Mouse (Mus musculus) embryonic facial prominence, embryonic 13.5 days (tissue): ENCODE measurements at regions not wholly inside any gene's neighbourhood (a gene's known extent, or its start where the extent isn't known, plus 50 kb on each side); places are given as distances from the start of the nearest gene placed in this dataset.

Source experiments
- ATAC-seq: fragments of 200-750 bp; cut with Nextera tagmentation; 2 replicates; pipeline ENCODE4 v1.8.0; 2017; ENCODE audit warnings: low read depth; ENCODE audit not compliant: insufficient number of reproducible peaks, insufficient read depth, low FRiP score, low TSS enrichment
- H3K27ac ChIP-seq: fragments of 300-500 bp; sonication (generic); 2 replicates; pipeline ENCODE4 v1.5.1; 2015; ENCODE audit warnings: moderate library complexity, mild to moderate bottlenecking, inconsistent platforms
- H3K27me3 ChIP-seq: fragments of 300-500 bp; sonication (generic); 2 replicates; pipeline ENCODE4 v1.6.1; 2015; ENCODE audit warnings: mild to moderate bottlenecking, inconsistent platforms
- H3K36me3 ChIP-seq: fragments of 300-500 bp; sonication (generic); 2 replicates; pipeline ENCODE4 v1.6.1; 2015; ENCODE audit warnings: mild to moderate bottlenecking, inconsistent platforms
- H3K4me1 ChIP-seq: fragments of 300-500 bp; sonication (generic); 2 replicates; pipeline ENCODE4 v1.6.1; 2015; ENCODE audit warnings: inconsistent platforms
- H3K4me2 ChIP-seq: fragments of 300-500 bp; sonication (generic); 2 replicates; pipeline ENCODE4 v1.6.1; 2015; ENCODE audit warnings: moderate library complexity, mild to moderate bottlenecking, inconsistent platforms
- H3K4me3 ChIP-seq: fragments of 300-500 bp; sonication (generic); 2 replicates; pipeline ENCODE4 v1.5.1; 2015; ENCODE audit warnings: mild to moderate bottlenecking, inconsistent platforms
- H3K9ac ChIP-seq: fragments of 300-500 bp; sonication (generic); 2 replicates; pipeline ENCODE4 v1.6.1; 2015; ENCODE audit warnings: mild to moderate bottlenecking, inconsistent platforms
- H3K9me3 ChIP-seq: fragments of 300-500 bp; sonication (generic); 2 replicates; pipeline ENCODE4 v1.6.1; 2016; ENCODE audit warnings: inconsistent platforms
- WGBS: fragments of 180-500 bp; shearing (Covaris S2); methylation state at CpG from one replicate; pipeline ENCODE4 v1.1.7; 2015; ENCODE audit warnings: mixed read lengths; 5-methylcytosine and 5-hydroxymethylcytosine counted together

GRCm38 (mm10) chr2:92524346-92524905 lies 64.1 kb upstream of the Slc35c1 start:
- Histone ChIP-seq H3K4me1 (peaks cover 4% of the 10 kb centered on the region; the same call in 1 of the 2 replicates), H3K27me3 (no peaks in the 10 kb centered on the region), H3K4me3 (no peak overlapping the region), H3K9ac (no peak overlapping the region), H3K9me3 (no peaks in the 10 kb centered on the region), H3K36me3 (no peaks in the 10 kb centered on the region), H3K27ac (no peak overlapping the region), H3K4me2 (no peak overlapping the region)
- WGBS, result 90% methylated on average over 9 of the region's 9 CpGs
- no peak for ATAC-seq

DNA sequence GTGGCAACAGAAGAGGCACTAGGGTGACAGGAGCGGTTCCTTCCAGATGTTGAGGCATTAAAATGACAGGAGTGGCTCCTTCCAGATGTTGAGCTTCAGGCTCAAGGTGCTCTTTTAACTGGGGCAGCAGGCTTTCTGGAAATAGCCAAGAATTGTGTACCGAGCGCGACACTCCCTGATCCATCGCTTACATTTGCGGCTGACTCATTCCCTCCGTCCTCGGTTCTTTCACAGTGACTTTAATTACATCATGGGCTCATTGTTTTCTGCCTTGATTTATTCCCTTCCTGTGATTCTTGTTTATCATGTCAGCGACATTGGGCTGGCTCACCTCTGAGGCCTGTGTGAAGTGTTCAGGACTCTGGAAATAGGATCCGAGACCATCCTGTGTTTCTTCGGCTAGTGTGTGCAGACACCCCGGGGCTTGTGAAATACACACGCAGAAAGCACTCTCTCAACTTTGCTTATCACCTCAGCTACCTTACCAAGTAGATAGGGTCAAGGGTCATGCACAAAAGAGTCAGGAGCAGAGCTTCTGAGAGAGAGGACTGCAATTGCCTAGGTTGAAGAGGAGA lies 63.1 kb upstream of the Slc35c1 start:
- Histone ChIP-seq H3K9ac (no peak overlapping the region), H3K9me3 (no peaks in the 10 kb centered on the region), H3K27me3 (no peaks in the 10 kb centered on the region), H3K27ac (no peak overlapping the region), H3K4me2 (no peak overlapping the region), H3K4me3 (no peak overlapping the region), H3K4me1 (no peaks in the 10 kb centered on the region), H3K36me3 (no peaks in the 10 kb centered on the region)
- 83% methylated on average over 13 of the region's 13 CpGs for WGBS
- no peak for ATAC-seq

DNA sequence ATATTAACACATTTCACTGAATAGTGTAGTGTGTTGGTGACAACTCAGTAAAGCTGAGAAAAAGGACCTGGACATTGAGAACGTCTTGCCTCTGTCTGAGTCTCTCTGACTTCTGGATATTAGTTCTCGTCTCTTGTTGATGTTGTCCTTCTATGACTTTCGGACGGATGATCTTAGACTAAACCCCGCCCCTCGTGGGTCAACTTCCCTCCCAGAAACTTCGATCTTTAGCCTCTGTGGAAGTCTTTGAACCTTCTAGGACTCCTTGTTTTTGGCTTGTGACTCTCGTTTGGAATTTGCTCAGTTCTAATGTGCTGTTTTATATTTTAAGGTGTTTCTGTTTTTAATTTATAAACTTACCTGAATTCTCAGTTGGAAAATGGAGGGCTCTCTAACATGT lies 61.2 kb upstream of the Slc35c1 start:
- H3K27ac ChIP-seq, result no peak overlapping the region
- H3K4me3 ChIP-seq, result no peak overlapping the region
- ATAC-seq, result no peak
- no peaks in the 10 kb centered on the region for H3K36me3 ChIP-seq
- peaks cover 4% of the 10 kb centered on the region; the same call in 1 of the 2 replicates for H3K4me1 ChIP-seq
- no peaks in the 10 kb centered on the region for H3K9me3 ChIP-seq
- no peak overlapping the region for H3K4me2 ChIP-seq
- no peaks in the 10 kb centered on the region for H3K27me3 ChIP-seq
- no peak overlapping the region for H3K9ac ChIP-seq
- 71% methylated on average over 8 of the region's 8 CpGs for WGBS

GRCm38 (mm10) chr2:92519396-92519795 lies 59.1 kb upstream of the Slc35c1 start:
- Histone ChIP-seq H3K27me3 (no peaks in the 10 kb centered on the region), H3K9ac (no peak overlapping the region), H3K27ac (no peak overlapping the region), H3K4me1 (peaks cover 4% of the 10 kb centered on the region; the same call in 1 of the 2 replicates), H3K9me3 (no peaks in the 10 kb centered on the region), H3K36me3 (no peaks in the 10 kb centered on the region), H3K4me3 (no peak overlapping the region), H3K4me2 (no peak overlapping the region)
- no peak for ATAC-seq
- WGBS, result 92% methylated on average over 8 of the region's 8 CpGs

DNA sequence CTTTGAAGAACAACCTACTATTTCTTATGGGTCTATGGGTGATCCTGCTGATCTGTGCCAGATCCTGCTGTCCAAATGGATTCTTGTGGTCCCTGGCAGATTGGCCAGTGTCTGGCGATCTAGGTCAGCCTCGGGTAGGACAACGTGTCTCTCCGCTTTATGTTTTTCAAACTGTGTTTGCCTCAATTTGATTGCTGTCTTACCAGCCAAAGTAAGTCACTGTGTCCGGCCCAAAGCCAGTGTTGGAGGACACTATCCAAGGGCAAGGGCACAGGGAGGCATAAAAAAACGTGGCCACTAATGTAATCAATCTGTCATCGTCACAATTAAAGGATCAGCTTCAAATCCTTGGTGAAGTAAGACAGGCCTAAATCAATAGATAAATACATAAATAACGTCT lies 58.6 kb upstream of the Slc35c1 start:
- no peak overlapping the region for H3K4me3 ChIP-seq
- WGBS, result 81% methylated on average over 8 of the region's 8 CpGs
- no peak overlapping the region for H3K4me2 ChIP-seq

GRCm38 (mm10) chr2:92514961-92515360 lies 54.6 kb upstream of the Slc35c1 start:
- Histone ChIP-seq H3K9ac (no peak overlapping the region), H3K4me3 (no peak overlapping the region), H3K36me3 (no peaks in the 10 kb centered on the region), H3K4me1 (peaks cover 4% of the 10 kb centered on the region; the same call in 1 of the 2 replicates), H3K27me3 (no peaks in the 10 kb centered on the region), H3K27ac (no peak overlapping the region), H3K4me2 (no peak overlapping the region), H3K9me3 (no peaks in the 10 kb centered on the region)
- no peak for ATAC-seq
- 27% methylated on average over 6 of the region's 6 CpGs for WGBS

More for the DNA sequence above, 58.6 kb upstream of the Slc35c1 start:
- Histone ChIP-seq H3K9ac (no peak overlapping the region), H3K27me3 (no peaks in the 10 kb centered on the region), H3K9me3 (no peaks in the 10 kb centered on the region), H3K27ac (no peak overlapping the region), H3K4me1 (peaks cover 4% of the 10 kb centered on the region; the same call in 1 of the 2 replicates), H3K36me3 (no peaks in the 10 kb centered on the region)
- ATAC-seq, result no peak

DNA sequence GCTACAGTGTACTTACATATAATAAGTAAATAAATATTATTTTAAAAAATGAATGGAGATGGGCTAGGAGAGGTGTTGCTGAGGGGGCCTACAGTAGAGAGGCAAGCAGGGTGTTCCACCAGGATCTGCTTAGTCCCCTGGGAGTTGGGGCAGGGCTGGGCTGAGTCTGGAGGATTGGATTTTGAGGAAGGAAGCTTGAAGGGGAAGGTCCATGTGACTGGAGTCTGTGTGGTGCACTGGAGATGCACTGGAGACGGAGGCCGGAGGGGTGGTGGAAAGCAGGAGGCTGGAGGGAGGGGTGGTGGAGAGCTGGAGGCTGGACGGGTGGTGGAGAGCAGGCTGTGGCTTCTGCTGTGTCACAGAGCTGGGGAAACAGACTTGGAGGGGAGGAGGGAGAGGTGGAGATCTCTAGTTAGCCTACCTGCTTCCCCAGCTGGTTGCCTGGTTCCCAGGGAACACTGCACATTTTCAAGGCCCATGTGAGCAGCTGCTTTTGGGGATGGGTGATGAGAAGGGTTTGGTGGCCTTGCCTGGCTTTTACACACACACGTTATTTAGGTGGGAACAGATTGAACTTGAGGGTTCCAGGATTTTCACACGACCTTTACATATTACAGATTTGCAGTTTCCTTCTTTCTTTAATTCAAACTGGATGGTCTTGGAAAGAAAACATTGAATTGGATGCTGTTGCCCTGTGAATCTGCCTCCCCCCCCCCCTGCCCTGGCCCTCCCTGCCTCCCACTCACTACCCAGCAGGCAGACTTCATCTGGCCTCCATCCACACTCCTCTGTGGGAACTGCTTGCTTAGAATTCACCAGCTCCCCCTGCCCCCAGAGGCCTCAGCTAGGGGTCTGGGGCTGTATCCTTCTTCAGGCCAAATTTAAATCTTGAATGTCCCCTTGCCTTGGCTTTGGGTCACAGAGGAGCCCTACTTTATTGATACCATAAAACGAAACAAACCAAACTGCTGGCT lies 51.7 kb upstream of the Slc35c1 start:
- WGBS, result 62% methylated on average over 6 of the region's 6 CpGs
- Histone ChIP-seq H3K27ac (no peak overlapping the region), H3K27me3 (no peaks in the 10 kb centered on the region), H3K4me3 (no peak overlapping the region), H3K9me3 (no peaks in the 10 kb centered on the region), H3K36me3 (no peaks in the 10 kb centered on the region), H3K9ac (no peak overlapping the region), H3K4me1 (peaks cover 2% of the 10 kb centered on the region; the same call in 1 of the 2 replicates), H3K4me2 (no peak overlapping the region)
- ATAC-seq, result no peak
